Mouse (Mus musculus): ENCODE results near the gene Tgm5. TPM values are rescaled to one million over a fixed set of nuclear protein-coding genes. Genes with fewer than 3 reads are reported as not detected.
"Not testable (repeated sequence)": the region's sequence is repeated elsewhere in the genome, so short reads cannot be mapped to it uniquely, and the experiment has no call there.

Gene Tgm5
- total RNA-seq, 2 experiments from 2014 or later, result not detected

- intact Hi-C loops (cut with DNase I); DNase-seq (ENCODE audit: extremely low spot score in 1 of 2, low spot score in 2 of 2): not testable (repeated sequence)
Measured at GRCm38 (mm10) chr2:120996607-120997006, 89.0 kb downstream of the Tgm5 start.

Other genes with a start within 250 kb of the Tgm5 start
- 10 to 100 TPM; 20.8 to 23.3 TPM for gene Cdan1, start 235.7 kb downstream of the Tgm5 start, total RNA-seq (2021)
- gene Ttbk2, start 235.2 kb downstream of the Tgm5 start, total RNA-seq (2021), result 10 to 100 TPM; 66.9 TPM
- 10 to 100 TPM; 40.9 to 42.3 TPM for gene Ubr1, start 115.1 kb downstream of the Tgm5 start, total RNA-seq (2021)
- gene Tmem62, start 108.8 kb downstream of the Tgm5 start, total RNA-seq (2021), result 10 to 100 TPM; 20.6 to 24.9 TPM
- gene Ccndbp1, start 77.4 kb downstream of the Tgm5 start, total RNA-seq (2021), result 10 to 100 TPM; 57.1 to 59.1 TPM
- not detected for gene Epb42, start 48.8 kb downstream of the Tgm5 start, total RNA-seq (2021)
- gene Tgm7, start 24.0 kb upstream of the Tgm5 start, total RNA-seq (2021), result not detected
- gene Adal, start 54.6 kb upstream of the Tgm5 start, total RNA-seq (2021), result 10 to 100 TPM; 17.7 to 17.8 TPM
- 1 to 10 TPM; 8.0 to 8.9 TPM for gene Lcmt2, start 54.8 kb upstream of the Tgm5 start, total RNA-seq (2021)
- gene Tubgcp4, start 84.8 kb upstream of the Tgm5 start, total RNA-seq (2021), result 10 to 100 TPM; 31.8 to 32.2 TPM
- 1 to 10 TPM; 4.7 to 5.7 TPM for gene Zscan29, start 85.3 kb upstream of the Tgm5 start, total RNA-seq (2021)
- gene Trp53bp1, start 185.6 kb upstream of the Tgm5 start, total RNA-seq (2021), result 100 to 1,000 TPM; 173 to 183 TPM
- 100 to 1,000 TPM; 391 to 400 TPM for gene Map1a, start 203.8 kb upstream of the Tgm5 start, total RNA-seq (2021)